Comparison of ENCODE assay signal across 9 mouse cellular contexts in genomic region chr7:100685061-100686030, GRCm38 (mm10). TPM values are rescaled to one million over a fixed set of nuclear protein-coding genes. Genes with fewer than 3 reads are reported as not detected.
A peak's percentile ranks its signal among the peaks of the same experiment; 100 is the strongest.
DNase-seq lines count a peak whose midpoint lies in the region; ATAC-seq lines count a peak whose summit lies in the region.
"Had no signal": no experiment of that assay in that cellular context is flagged by ENCODE, and none has a peak within 500 bp of the region (broad histone marks: within the 10 kb centered on the region; RNA-seq: fewer than 3 reads in every experiment).

No protein-coding gene starts in this region.

- H3K4me1 ChIP-seq in limb, embryonic 11.5 days (ENCODE audit: control insufficient read depth, insufficient read depth, low read length) = no peaks in the 10 kb centered on the region
- H3K4me1 ChIP-seq in midbrain, embryonic 16.5 days (ENCODE audit: control insufficient read depth, insufficient read depth, low read length) = no peaks in the 10 kb centered on the region

- no peak overlapping the region for H3K9ac ChIP-seq in limb, embryonic 11.5 days (ENCODE audit: low read length)
- H3K9ac ChIP-seq in midbrain, embryonic 16.5 days (ENCODE audit: low read depth, low read length) = no peak overlapping the region

- H3K4me3 ChIP-seq in limb, embryonic 11.5 days (ENCODE audit: low read depth, low read length) = no peak overlapping the region
- H3K4me3 ChIP-seq in midbrain, embryonic 16.5 days (ENCODE audit: low read depth, low read length) = no peak overlapping the region
- H3K4me3 ChIP-seq: myocyte had no signal

- WGBS in limb, embryonic 11.5 days = 44% methylated on average over 13 of the region's 13 CpGs
- WGBS in midbrain, embryonic 16.5 days = 43% methylated on average over 13 of the region's 13 CpGs

- H3K36me3 ChIP-seq in limb, embryonic 11.5 days (ENCODE audit: control insufficient read depth, insufficient read depth, low read length) = no peaks in the 10 kb centered on the region
- H3K36me3 ChIP-seq in midbrain, embryonic 16.5 days (ENCODE audit: control insufficient read depth, insufficient read depth, low read length) = no peaks in the 10 kb centered on the region

- no peak overlapping the region for H3K27ac ChIP-seq in limb, embryonic 11.5 days (replicated peaks; ENCODE audit: low read depth, low read length)
- no peak overlapping the region for H3K27ac ChIP-seq in midbrain, embryonic 16.5 days (ENCODE audit: low read length)

- ATAC-seq in limb, embryonic 11.5 days (ENCODE audit: insufficient number of reproducible peaks, low FRiP score, low TSS enrichment, low read depth) = no peak
- peak; percentile 86; the same call in 1 of the 2 replicates for ATAC-seq in midbrain, embryonic 16.5 days

- DNase-seq in left cerebral cortex, adult 18-20 months (ENCODE audit: low spot score in 2 of 2) = peak; percentile 74 to 77
- DNase-seq in left cerebral cortex, adult 11 months (ENCODE audit: low spot score) = no peak
- DNase-seq in cerebellum, postnatal 14 days = peak; percentile 90 to 92
- DNase-seq in gastrocnemius, adult 8-10 months (ENCODE audit: low spot score in 2 of 2) = peak; percentile 29 to 32
- peak; percentile 77 for DNase-seq in induced T-regulatory cell, adult 2 months (ENCODE audit: low read depth)
- peak; percentile 89 for DNase-seq in limb, embryonic 11.5 days (ENCODE audit: low spot score)
- DNase-seq in spleen, postnatal 10 days (ENCODE audit: low spot score in 2 of 2) = peak; percentile 76 to 91

- H3K9me3 ChIP-seq in limb, embryonic 11.5 days (ENCODE audit: control insufficient read depth, low read length) = no peaks in the 10 kb centered on the region
- H3K9me3 ChIP-seq in midbrain, embryonic 16.5 days (replicated peaks; ENCODE audit: control insufficient read depth, low read length, poor library complexity, severe bottlenecking) = no peaks in the 10 kb centered on the region

- no peaks in the 10 kb centered on the region for H3K27me3 ChIP-seq in limb, embryonic 11.5 days (ENCODE audit: control insufficient read depth, insufficient read depth, low read length)
- H3K27me3 ChIP-seq in midbrain, embryonic 16.5 days (ENCODE audit: control insufficient read depth, insufficient read depth, low read depth, low read length) = no peaks in the 10 kb centered on the region

- H3K4me2 ChIP-seq in limb, embryonic 11.5 days (ENCODE audit: low read depth, severe bottlenecking) = no peak overlapping the region
- no peak overlapping the region for H3K4me2 ChIP-seq in midbrain, embryonic 16.5 days (ENCODE audit: low read length)

RNA-seq across cellular contexts. Expression of gene Fam168a, which starts 21.1 kb away (rescaled TPM):
- 100 to 1,000 TPM; 198 to 207 TPM for total RNA-seq in left cerebral cortex, adult 18-20 months (2021)
- total RNA-seq in gastrocnemius, adult 8-10 months (2022) = 10 to 100 TPM; 39.0 to 44.3 (median 40.7) TPM
- 46.2 and 49.7 TPM in 2 replicates for polyA plus RNA-seq in limb, embryonic 11.5 days (2014; fragmentation: Nextera tagmentation; extraction: Ambion mirVana)
- 100 and 104 TPM in 2 replicates for polyA plus RNA-seq in midbrain, embryonic 16.5 days (2015; fragmentation: Nextera tagmentation; extraction: Ambion mirVana)

RNA-seq across cellular contexts. Expression of gene Plekhb1, which starts 23.1 kb away (rescaled TPM):
- total RNA-seq in left cerebral cortex, adult 18-20 months (2021) = 100 to 1,000 TPM; 174 to 178 TPM
- 100 to 1,000 TPM in 2 of 4 experiments, 10 to 100 TPM in 2; 85.9 to 102 (median 98.0) TPM for total RNA-seq in gastrocnemius, adult 8-10 months (2022)
- 1.3 and 1.6 TPM in 2 replicates for polyA plus RNA-seq in limb, embryonic 11.5 days (2014; fragmentation: Nextera tagmentation; extraction: Ambion mirVana)
- 9.7 and 17.4 TPM in 2 replicates for polyA plus RNA-seq in midbrain, embryonic 16.5 days (2015; fragmentation: Nextera tagmentation; extraction: Ambion mirVana)

Comparison
In these comparisons a context has a peak if more than half of its experiments do, and no peak if none do; other contexts are left out.
1. RNA of gene Fam168a, which starts 21.1 kb away (total RNA-seq): 198 to 207 TPM in left cerebral cortex, adult 18-20 months; 39.0 to 44.3 TPM in gastrocnemius, adult 8-10 months; every median in the first group is over 4 times any median in the second.